In genomic region chr12:28697821-28698595, GRCm38 (mm10) we compare ENCODE assay signal across 12 mouse cellular contexts. TPM values are rescaled to one million over a fixed set of nuclear protein-coding genes. Genes with fewer than 3 reads are reported as not detected.
DNase-seq lines count a peak whose midpoint lies in the region; ATAC-seq and TF ChIP-seq lines count a peak whose summit lies in the region.
"Had no signal": no experiment of that assay in that cellular context is flagged by ENCODE, and none has a peak within 500 bp of the region (broad histone marks: within the 10 kb centered on the region; RNA-seq: fewer than 3 reads in every experiment).

No protein-coding gene starts in this region.

- DNase-seq in layer of hippocampus, adult 2 months (ENCODE audit: low spot score in 2 of 2) = no peak
- no peak for DNase-seq in layer of hippocampus, adult 9-10 months (ENCODE audit: low spot score)
- peak; percentile 43 for DNase-seq in kidney, postnatal 14 days
- peak; percentile 38 for DNase-seq in lung, postnatal 25 days (ENCODE audit: low spot score)
- no peak for DNase-seq in urinary bladder, adult 2 months (ENCODE audit: low spot score)
- DNase-seq in spleen, adult 18-20 months = no peak
- DNase-seq in spleen, postnatal 10 days (ENCODE audit: low spot score in 2 of 2) = no peak
- DNase-seq: cerebellum, adult 11 months had no signal

- H3K4me3 ChIP-seq in layer of hippocampus, adult 2 months = no peak overlapping the region
- H3K4me3 ChIP-seq: embryonic facial prominence, embryonic 12.5 days; heart, embryonic 15.5 days; limb, embryonic 13.5 days had no signal

- TF ChIP-seq CTCF in layer of hippocampus, adult 2 months (conservative IDR thresholded peaks at IDR 0.05) = no peak

- peak overlapping the region; percentile 93 for H3K27ac ChIP-seq in layer of hippocampus, adult 2 months
- H3K27ac ChIP-seq: embryonic facial prominence, embryonic 12.5 days; heart, embryonic 15.5 days; limb, embryonic 13.5 days had no signal

- peak; percentile 20 for ATAC-seq in common myeloid progenitor, adult 5-6 weeks (replicated peaks; ENCODE audit: low read depth, poor library complexity, severe bottlenecking)

RNA-seq across cellular contexts. Expression of gene Adi1, which starts 23.0 kb away (rescaled TPM):
- 10 to 100 TPM; 37.0 to 41.0 TPM for total RNA-seq in layer of hippocampus, adult 2 months (2021)
- 34.9 and 49.0 TPM in 2 replicates for total RNA-seq in common myeloid progenitor, adult 5-6 weeks (2017)
- polyA plus RNA-seq in urinary bladder, adult 2 months (2012; rRNA removed) = 56.3 and 57.6 TPM in 2 replicates

RNA-seq across cellular contexts. Expression of gene Rnaseh1, which starts 48.6 kb away (rescaled TPM):
- 10 to 100 TPM; 12.8 to 14.3 TPM for total RNA-seq in layer of hippocampus, adult 2 months (2021)
- 20.8 and 21.5 TPM in 2 replicates for total RNA-seq in common myeloid progenitor, adult 5-6 weeks (2017)
- polyA plus RNA-seq in urinary bladder, adult 2 months (2012; rRNA removed) = 16.9 and 25.3 TPM in 2 replicates

RNA-seq across cellular contexts. Expression of gene Trappc12, which starts 52.3 kb away (rescaled TPM):
- 10 to 100 TPM; 58.6 to 59.7 TPM for total RNA-seq in layer of hippocampus, adult 2 months (2021)
- 57.3 and 57.8 TPM in 2 replicates for total RNA-seq in common myeloid progenitor, adult 5-6 weeks (2017)
- 37.5 and 41.7 TPM in 2 replicates for polyA plus RNA-seq in urinary bladder, adult 2 months (2012; rRNA removed)

RNA-seq across cellular contexts. Expression of gene Eipr1, which starts 53.6 kb away (rescaled TPM):
- 10 to 100 TPM; 51.7 to 53.0 TPM for total RNA-seq in layer of hippocampus, adult 2 months (2021)
- total RNA-seq in common myeloid progenitor, adult 5-6 weeks (2017) = 21.7 and 27.4 TPM in 2 replicates
- polyA plus RNA-seq in urinary bladder, adult 2 months (2012; rRNA removed) = 15.2 and 16.9 TPM in 2 replicates

Comparison
In these comparisons a context has a peak if more than half of its experiments do, and no peak if none do; other contexts are left out.
1. DNase-seq: peak in kidney, postnatal 14 days (single experiment) and lung, postnatal 25 days (single experiment); none in layer of hippocampus, adult 2 months (0 of 2), layer of hippocampus, adult 9-10 months (single experiment), urinary bladder, adult 2 months (single experiment), spleen, adult 18-20 months (0 of 2) and spleen, postnatal 10 days (0 of 2).